Mouse (Mus musculus): ENCODE measurements around the gene Ssh3. TPM values are rescaled to one million over a fixed set of nuclear protein-coding genes. Genes with fewer than 3 reads are reported as not detected.
A peak's percentile ranks its signal among the peaks of the same experiment; 100 is the strongest.

The Ssh3 gene
- polyA plus RNA-seq, 1 experiment from 2014 or later: 2.1 TPM

DNA sequence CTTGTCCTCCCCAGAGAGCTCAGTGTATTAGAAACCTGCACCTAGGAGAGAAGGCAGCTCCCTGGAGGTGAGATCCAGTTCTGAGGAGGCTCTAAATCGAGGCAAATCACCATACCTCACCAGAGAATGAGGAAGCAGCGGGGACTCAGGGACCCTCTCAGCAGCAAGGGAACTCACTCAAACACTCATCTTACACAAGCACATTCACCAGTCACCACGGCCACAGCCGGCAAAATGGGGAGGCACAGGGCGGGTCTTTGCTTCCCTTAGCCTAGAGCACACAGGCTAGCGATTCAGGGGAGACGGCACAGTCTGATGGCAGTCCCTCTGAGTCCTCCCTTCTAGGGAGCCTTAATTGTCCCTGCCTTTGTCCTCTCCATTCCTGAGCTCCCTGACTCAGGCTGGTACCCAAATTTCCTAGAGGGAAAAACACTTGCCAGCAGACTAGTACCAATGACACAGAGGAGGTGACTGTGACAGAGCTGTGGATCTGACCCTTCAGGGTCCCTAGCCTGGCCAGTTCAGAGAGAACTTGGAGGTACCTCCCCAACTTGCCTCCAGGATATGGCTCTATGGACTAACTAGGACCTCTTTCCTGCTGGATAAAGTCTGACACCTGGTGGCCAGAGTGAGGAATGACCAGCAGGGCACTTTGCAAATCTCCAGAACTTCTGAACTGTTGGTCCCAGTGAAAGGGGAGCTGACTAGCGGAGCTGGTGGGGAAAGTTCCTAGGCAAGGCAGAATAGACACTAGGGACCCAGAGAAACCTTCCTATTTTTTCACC lies 40.9 kb downstream of the Ssh3 start:
- H3K9ac ChIP-seq (ENCODE audit: low read depth, low read length): no peak overlapping the region
- peaks cover 18% of the 10 kb centered on the region for H3K4me1 ChIP-seq (ENCODE audit: control insufficient read depth, low read depth, low read length)
- ATAC-seq (ENCODE audit: low read depth): no peak; the same call in 1 of the 2 replicates
- no peak overlapping the region for H3K27ac ChIP-seq (ENCODE audit: low read length)
- no peaks in the 10 kb centered on the region for H3K9me3 ChIP-seq (replicated peaks; ENCODE audit: control insufficient read depth, low read length)
- WGBS (ENCODE audit: insufficient replicate concordance): 6% methylated on average over 8 of the region's 8 CpGs
- H3K4me3 ChIP-seq (ENCODE audit: low read depth, low read length): no peak overlapping the region
- H3K36me3 ChIP-seq (ENCODE audit: control insufficient read depth, insufficient read depth): no peaks in the 10 kb centered on the region
- no peak overlapping the region for H3K4me2 ChIP-seq (ENCODE audit: low read depth, low read length)
- no peaks in the 10 kb centered on the region; the same call in none of the 2 replicates for H3K27me3 ChIP-seq (ENCODE audit: control insufficient read depth, insufficient read depth, low read depth, low read length)

DNA sequence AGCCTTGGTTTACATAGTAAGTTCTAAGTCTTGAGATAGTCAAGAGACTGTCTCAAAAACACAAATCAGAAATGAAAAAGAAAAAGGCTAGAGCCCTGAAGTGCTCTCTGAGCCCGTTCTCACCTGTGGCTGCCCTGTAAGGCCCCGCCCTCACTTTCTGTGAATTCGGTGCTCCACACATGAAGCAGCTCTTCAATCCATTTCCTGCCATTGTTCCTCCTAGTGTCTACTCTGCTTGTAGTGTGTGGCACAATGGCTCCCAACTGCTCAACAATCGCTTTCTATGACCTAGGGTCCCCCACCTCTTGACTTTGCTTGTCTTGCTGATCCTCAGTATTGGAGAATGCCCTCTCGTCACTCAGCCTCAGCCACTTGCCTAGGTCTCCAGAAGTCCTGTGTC lies 41.5 kb downstream of the Ssh3 start:
- peaks cover 13% of the 10 kb centered on the region for H3K4me1 ChIP-seq (ENCODE audit: control insufficient read depth, low read depth, low read length)
- 41% methylated on average over 5 of the region's 5 CpGs for WGBS (ENCODE audit: insufficient replicate concordance)
- H3K4me3 ChIP-seq (ENCODE audit: low read depth, low read length): no peak overlapping the region
- H3K9ac ChIP-seq (ENCODE audit: low read depth, low read length): no peak overlapping the region
- H3K4me2 ChIP-seq (ENCODE audit: low read depth, low read length): no peak overlapping the region
- no peaks in the 10 kb centered on the region; the same call in none of the 2 replicates for H3K27me3 ChIP-seq (ENCODE audit: control insufficient read depth, insufficient read depth, low read depth, low read length)
- no peak overlapping the region for H3K27ac ChIP-seq (ENCODE audit: low read length)
- no peak for ATAC-seq (ENCODE audit: low read depth)
- H3K36me3 ChIP-seq (ENCODE audit: control insufficient read depth, insufficient read depth): no peaks in the 10 kb centered on the region
- H3K9me3 ChIP-seq (replicated peaks; ENCODE audit: control insufficient read depth, low read length): no peaks in the 10 kb centered on the region

DNA sequence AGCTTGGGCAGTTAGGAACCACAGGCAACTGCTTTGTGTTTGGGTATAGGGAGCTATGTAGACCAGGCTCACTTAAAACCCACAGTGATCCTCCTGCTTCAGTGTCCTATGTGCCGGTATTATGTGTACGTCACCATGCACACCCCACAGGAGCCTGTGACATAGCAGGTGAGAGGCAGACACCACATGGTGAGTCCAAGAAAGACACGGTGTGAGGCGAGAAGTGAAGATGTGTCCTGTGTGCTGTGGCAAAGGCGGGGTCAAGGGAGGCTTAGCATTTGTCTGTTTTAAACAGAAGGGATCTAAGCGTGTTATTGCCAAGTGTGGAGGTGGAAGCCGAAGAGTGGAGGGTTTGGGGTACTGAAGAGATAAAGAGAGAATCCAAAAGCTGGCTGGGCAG lies 42.2 kb downstream of the Ssh3 start:
- H3K36me3 ChIP-seq (ENCODE audit: control insufficient read depth, insufficient read depth): no peaks in the 10 kb centered on the region
- H3K27me3 ChIP-seq (ENCODE audit: control insufficient read depth, insufficient read depth, low read depth, low read length): peaks cover 2% of the 10 kb centered on the region
- H3K9ac ChIP-seq (ENCODE audit: low read depth, low read length): no peak overlapping the region
- no peaks in the 10 kb centered on the region for H3K9me3 ChIP-seq (replicated peaks; ENCODE audit: control insufficient read depth, low read length)
- H3K4me2 ChIP-seq (ENCODE audit: low read depth, low read length): no peak overlapping the region
- ATAC-seq (ENCODE audit: low read depth): no peak
- WGBS (ENCODE audit: insufficient replicate concordance): 56% methylated on average over 7 of the region's 7 CpGs
- no peak overlapping the region for H3K27ac ChIP-seq (ENCODE audit: low read length)
- no peak overlapping the region for H3K4me3 ChIP-seq (ENCODE audit: low read depth, low read length)
- peaks cover 11% of the 10 kb centered on the region for H3K4me1 ChIP-seq (ENCODE audit: control insufficient read depth, low read depth, low read length)

DNA sequence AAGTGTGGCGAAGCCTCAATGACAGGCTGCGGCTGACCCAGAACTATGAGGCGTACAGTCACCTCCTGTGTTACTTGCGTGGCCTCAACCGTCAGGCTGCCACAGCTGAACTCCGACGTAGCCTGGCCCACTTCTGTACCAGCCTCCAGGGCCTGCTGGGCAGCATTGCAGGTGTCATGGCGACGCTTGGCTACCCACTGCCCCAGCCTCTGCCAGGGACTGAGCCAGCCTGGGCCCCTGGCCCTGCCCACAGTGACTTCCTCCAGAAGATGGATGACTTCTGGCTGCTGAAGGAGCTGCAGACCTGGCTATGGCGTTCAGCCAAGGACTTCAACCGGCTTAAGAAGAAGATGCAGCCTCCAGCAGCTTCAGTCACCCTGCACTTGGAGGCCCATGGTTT lies 46.8 kb downstream of the Ssh3 start:
- no peaks in the 10 kb centered on the region for H3K9me3 ChIP-seq (replicated peaks; ENCODE audit: control insufficient read depth, low read length)
- H3K27ac ChIP-seq (ENCODE audit: low read length): no peak overlapping the region
- no peak overlapping the region for H3K4me3 ChIP-seq (ENCODE audit: low read depth, low read length)
- peaks cover 14% of the 10 kb centered on the region for H3K4me1 ChIP-seq (ENCODE audit: control insufficient read depth, low read depth, low read length)
- no peak overlapping the region for H3K9ac ChIP-seq (ENCODE audit: low read depth, low read length)
- no peak overlapping the region for H3K4me2 ChIP-seq (ENCODE audit: low read depth, low read length)
- ATAC-seq (ENCODE audit: low read depth): 0 out of 2 replicates have a peak, but pooled peaks have one; percentile 20
- H3K36me3 ChIP-seq (ENCODE audit: control insufficient read depth, insufficient read depth): no peaks in the 10 kb centered on the region
- 29% methylated on average over 11 of the region's 11 CpGs for WGBS (ENCODE audit: insufficient replicate concordance)
- peaks cover 18% of the 10 kb centered on the region for H3K27me3 ChIP-seq (ENCODE audit: control insufficient read depth, insufficient read depth, low read depth, low read length)

DNA sequence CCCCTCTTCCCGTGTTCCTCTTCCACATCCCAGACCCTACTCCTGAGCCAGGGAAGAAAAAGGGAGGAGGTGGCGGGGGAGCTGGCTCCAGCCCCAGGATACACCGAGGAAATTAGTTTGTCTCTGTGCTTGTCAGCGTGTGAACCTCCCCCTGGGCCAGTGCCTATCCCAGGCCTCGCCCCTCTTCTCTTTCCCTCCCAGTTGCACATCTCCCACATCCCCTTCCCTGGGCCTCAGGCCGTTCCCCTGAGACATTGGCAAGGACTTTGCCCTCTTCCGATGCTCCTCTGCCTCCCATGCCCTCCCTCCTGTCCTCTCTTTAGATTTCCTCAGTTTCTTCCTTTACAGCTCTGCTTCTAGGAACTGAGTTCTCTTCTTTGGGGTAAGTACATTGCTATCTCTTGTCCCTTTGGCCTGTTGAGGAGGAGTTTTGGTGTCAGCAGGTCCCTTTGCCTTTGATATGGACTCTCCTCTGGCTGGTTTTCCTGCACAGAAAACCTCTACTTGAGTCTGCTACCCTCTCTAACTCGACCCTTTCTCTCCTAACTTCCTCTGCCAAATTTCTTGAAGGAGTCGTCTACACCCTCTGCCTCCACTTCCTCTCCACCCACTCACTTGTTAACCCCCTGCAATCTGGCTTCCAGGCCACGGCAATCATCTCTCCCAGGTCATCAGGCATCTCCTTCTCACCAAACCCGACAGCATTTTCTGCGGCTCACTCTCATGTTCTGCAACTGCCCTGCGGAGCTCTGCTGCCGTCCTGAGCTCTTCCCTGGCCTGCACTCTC lies 47.8 kb downstream of the Ssh3 start:
- Histone ChIP-seq H3K9me3 (replicated peaks; ENCODE audit: control insufficient read depth, low read length) (no peaks in the 10 kb centered on the region), H3K4me1 (ENCODE audit: control insufficient read depth, low read depth, low read length) (peaks cover 14% of the 10 kb centered on the region), H3K27me3 (ENCODE audit: control insufficient read depth, insufficient read depth, low read depth, low read length) (peaks cover 29% of the 10 kb centered on the region), H3K4me2 (ENCODE audit: low read depth, low read length) (no peak overlapping the region), H3K36me3 (ENCODE audit: control insufficient read depth, insufficient read depth) (no peaks in the 10 kb centered on the region), H3K4me3 (ENCODE audit: low read depth, low read length) (no peak overlapping the region), H3K27ac (ENCODE audit: low read length) (0 out of 2 replicates have a peak overlapping the region, but pooled peaks have one; percentile 15), H3K9ac (ENCODE audit: low read depth, low read length) (no peak overlapping the region)
- 29% methylated on average over 14 of the region's 14 CpGs for WGBS (ENCODE audit: insufficient replicate concordance)
- no peak for ATAC-seq (ENCODE audit: low read depth)

DNA sequence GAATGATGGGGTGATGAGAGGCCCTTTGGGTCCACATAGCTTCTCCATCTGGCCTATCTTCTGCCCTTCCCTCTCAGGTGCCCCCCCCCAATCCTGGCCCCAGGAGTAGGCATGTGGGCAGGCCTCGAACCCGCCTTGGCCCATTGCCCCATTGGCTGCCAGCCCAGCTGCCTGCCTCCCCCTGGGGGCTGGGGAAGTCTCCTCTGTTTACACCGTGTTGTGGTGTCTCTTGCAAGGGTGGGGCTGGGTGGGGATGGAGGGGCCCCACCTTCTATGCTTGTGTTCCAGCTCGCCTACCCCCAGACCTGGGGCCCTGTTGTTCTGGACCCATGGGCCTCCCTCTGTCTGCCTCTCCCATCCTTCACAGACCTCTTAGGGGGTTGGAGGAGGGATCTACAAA lies 48.6 kb downstream of the Ssh3 start:
- no peak overlapping the region for H3K4me3 ChIP-seq (ENCODE audit: low read depth, low read length)
- H3K4me1 ChIP-seq (ENCODE audit: control insufficient read depth, low read depth, low read length): peaks cover 14% of the 10 kb centered on the region
- H3K9me3 ChIP-seq (replicated peaks; ENCODE audit: control insufficient read depth, low read length): no peaks in the 10 kb centered on the region
- H3K27me3 ChIP-seq (ENCODE audit: control insufficient read depth, insufficient read depth, low read depth, low read length): peaks cover 36% of the 10 kb centered on the region
- WGBS (ENCODE audit: insufficient replicate concordance): 24% methylated on average over 4 of the region's 4 CpGs
- no peaks in the 10 kb centered on the region for H3K36me3 ChIP-seq (ENCODE audit: control insufficient read depth, insufficient read depth)
- H3K9ac ChIP-seq (ENCODE audit: low read depth, low read length): no peak overlapping the region
- no peak overlapping the region for H3K27ac ChIP-seq (ENCODE audit: low read length)
- H3K4me2 ChIP-seq (ENCODE audit: low read depth, low read length): no peak overlapping the region
- no peak for ATAC-seq (ENCODE audit: low read depth)

DNA sequence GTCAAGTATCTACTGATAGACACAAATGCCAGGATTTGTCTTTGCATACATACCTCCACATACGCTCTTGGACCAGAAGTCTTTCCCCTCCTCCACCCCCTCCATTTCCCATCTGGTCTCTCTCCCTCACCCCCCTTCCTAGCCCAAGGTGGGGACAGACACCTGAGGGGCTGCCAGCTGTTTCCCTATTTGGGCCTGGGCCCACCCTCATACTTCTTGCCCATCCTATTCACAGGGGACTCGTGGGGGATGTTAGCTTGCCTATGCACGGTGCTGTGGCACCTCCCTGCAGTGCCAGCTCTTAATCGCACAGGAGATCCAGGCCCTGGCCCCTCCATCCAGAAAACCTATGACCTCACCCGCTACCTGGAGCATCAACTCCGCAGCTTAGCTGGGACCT lies 49.0 kb downstream of the Ssh3 start:
- no peak overlapping the region for H3K4me2 ChIP-seq (ENCODE audit: low read depth, low read length)
- peaks cover 41% of the 10 kb centered on the region for H3K27me3 ChIP-seq (ENCODE audit: control insufficient read depth, insufficient read depth, low read depth, low read length)
- ATAC-seq (ENCODE audit: low read depth): no peak

DNA sequence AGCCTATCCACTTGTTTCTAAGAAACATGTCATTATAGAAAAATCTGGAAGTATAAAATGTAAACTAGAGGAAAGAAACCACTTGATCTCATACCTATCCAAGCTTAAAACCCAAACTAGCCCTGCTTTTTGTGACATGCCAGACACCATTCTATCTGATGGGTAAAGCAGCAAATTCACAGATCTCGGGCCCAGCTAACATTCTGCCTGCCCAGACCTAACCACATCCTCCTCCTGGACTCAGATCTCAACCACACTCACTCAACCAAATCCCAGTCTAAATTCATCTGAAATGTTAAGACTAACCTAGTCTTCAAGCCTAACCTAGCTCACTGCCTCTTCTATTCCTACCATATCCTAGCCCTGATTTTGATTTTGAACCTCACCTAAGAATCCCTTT lies 50.2 kb downstream of the Ssh3 start:
- H3K4me1 ChIP-seq (ENCODE audit: control insufficient read depth, low read depth, low read length): peaks cover 22% of the 10 kb centered on the region
- no peak for ATAC-seq (ENCODE audit: low read depth)
- peaks cover 52% of the 10 kb centered on the region for H3K27me3 ChIP-seq (ENCODE audit: control insufficient read depth, insufficient read depth, low read depth, low read length)
- H3K36me3 ChIP-seq (ENCODE audit: control insufficient read depth, insufficient read depth): no peaks in the 10 kb centered on the region
- WGBS (ENCODE audit: insufficient replicate concordance): 16% methylated on average over 1 of the region's 1 CpGs
- H3K27ac ChIP-seq (ENCODE audit: low read length): no peak overlapping the region
- no peak overlapping the region for H3K9ac ChIP-seq (ENCODE audit: low read depth, low read length)
- H3K9me3 ChIP-seq (replicated peaks; ENCODE audit: control insufficient read depth, low read length): no peaks in the 10 kb centered on the region
- H3K4me2 ChIP-seq (ENCODE audit: low read depth, low read length): no peak overlapping the region
- H3K4me3 ChIP-seq (ENCODE audit: low read depth, low read length): no peak overlapping the region

More for the DNA sequence above, 49.0 kb downstream of the Ssh3 start:
- Histone ChIP-seq H3K27ac (ENCODE audit: low read length) (no peak overlapping the region), H3K9ac (ENCODE audit: low read depth, low read length) (no peak overlapping the region), H3K4me3 (ENCODE audit: low read depth, low read length) (no peak overlapping the region), H3K9me3 (replicated peaks; ENCODE audit: control insufficient read depth, low read length) (no peaks in the 10 kb centered on the region), H3K36me3 (ENCODE audit: control insufficient read depth, insufficient read depth) (no peaks in the 10 kb centered on the region), H3K4me1 (ENCODE audit: control insufficient read depth, low read depth, low read length) (peaks cover 15% of the 10 kb centered on the region)
- 74% methylated on average over 6 of the region's 6 CpGs for WGBS (ENCODE audit: insufficient replicate concordance)

DNA sequence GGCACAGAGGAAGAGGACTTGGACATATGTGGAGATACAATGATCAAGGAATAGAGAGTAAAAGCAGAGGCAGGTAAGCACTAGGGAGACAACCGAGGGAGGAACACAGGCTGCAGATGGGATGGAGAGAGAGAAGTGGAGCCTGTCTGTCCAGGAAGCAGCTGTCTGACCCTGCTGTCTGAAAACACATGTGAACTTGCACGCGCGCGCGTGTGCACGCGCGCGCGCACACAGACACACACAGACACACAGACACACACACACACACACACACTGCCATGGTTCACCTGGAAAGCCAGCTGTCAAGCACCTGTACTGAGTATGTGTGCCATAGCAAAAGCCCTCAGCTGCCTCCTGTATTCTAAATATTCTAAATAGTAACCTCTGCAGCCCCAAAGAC lies 50.7 kb downstream of the Ssh3 start:
- Histone ChIP-seq H3K9me3 (replicated peaks; ENCODE audit: control insufficient read depth, low read length) (no peaks in the 10 kb centered on the region), H3K4me3 (ENCODE audit: low read depth, low read length) (no peak overlapping the region), H3K27ac (ENCODE audit: low read length) (no peak overlapping the region), H3K4me2 (ENCODE audit: low read depth, low read length) (no peak overlapping the region), H3K27me3 (ENCODE audit: control insufficient read depth, insufficient read depth, low read depth, low read length) (peaks cover 57% of the 10 kb centered on the region), H3K4me1 (ENCODE audit: control insufficient read depth, low read depth, low read length) (peaks cover 27% of the 10 kb centered on the region), H3K36me3 (ENCODE audit: control insufficient read depth, insufficient read depth) (no peaks in the 10 kb centered on the region), H3K9ac (ENCODE audit: low read depth, low read length) (no peak overlapping the region)
- ATAC-seq (ENCODE audit: low read depth): no peak
- WGBS (ENCODE audit: insufficient replicate concordance): 69% methylated on average over 11 of the region's 11 CpGs
